Mouse (Mus musculus) megakaryocyte, embryonic 14.5 days (primary cell): ENCODE measurements around the gene Ift27.

Source experiments
- FLI1 ChIP-seq: IDR thresholded peaks from 2 replicates; pipeline ENCODE4 v1.6.1; 2012; ENCODE audit warnings: low read length, inconsistent platforms, mixed read lengths
- GATA1 ChIP-seq: IDR thresholded peaks from 3 replicates; pipeline ENCODE4 v1.6.1; 2012; ENCODE audit warnings: mixed read lengths, low read length, inconsistent platforms, borderline replicate concordance

DNA sequence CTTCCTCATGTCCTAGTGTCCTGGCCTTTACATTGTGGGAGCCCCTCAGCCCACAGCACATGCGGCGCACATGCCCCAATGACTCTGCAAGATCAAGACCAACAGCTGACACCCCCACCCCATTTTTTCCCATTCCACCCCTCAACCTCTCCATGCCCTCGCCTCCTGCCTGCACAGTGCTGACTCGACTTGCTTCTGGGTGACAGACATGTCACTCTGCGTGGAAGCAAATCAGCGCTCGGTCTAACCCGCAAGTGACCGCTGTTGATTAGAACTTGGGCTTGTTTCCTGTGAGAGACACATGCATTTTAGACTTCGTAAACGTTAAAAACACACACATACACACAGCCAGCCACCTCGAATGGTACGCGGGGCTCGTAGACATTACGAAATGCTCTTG lies 56.2 kb downstream of the Ift27 start:
- TF ChIP-seq GATA1 (no peak), FLI1 (no peak)
